Mouse (Mus musculus) heart, embryonic 10.5 days (tissue): ENCODE data around the gene Cyb561a3. TPM values are rescaled to one million over a fixed set of nuclear protein-coding genes. Genes with fewer than 3 reads are reported as not detected.

Source experiments
- DNase-seq: peaks from one replicate; pipeline ENCODE4 v3.0.0-alpha.2; 2017; ENCODE audit warnings: low spot score
- H3K27ac ChIP-seq: fragments of 300-500 bp; sonication (generic); 2 replicates; pipeline ENCODE4 v1.5.1; 2016; ENCODE audit warnings: mild to moderate bottlenecking
- H3K27me3 ChIP-seq: fragments of 300-500 bp; sonication (generic); 2 replicates; pipeline ENCODE4 v1.6.1; 2016; ENCODE audit warnings: mild to moderate bottlenecking; ENCODE audit not compliant: poor library complexity, insufficient read depth, severe bottlenecking
- H3K36me3 ChIP-seq: fragments of 300-500 bp; sonication (generic); 2 replicates; pipeline ENCODE4 v1.6.1; 2016; ENCODE audit warnings: mild to moderate bottlenecking, moderate library complexity
- H3K4me1 ChIP-seq: fragments of 300-500 bp; sonication (generic); 2 replicates; pipeline ENCODE4 v1.6.1; 2016; ENCODE audit warnings: mild to moderate bottlenecking
- H3K4me3 ChIP-seq: fragments of 300-500 bp; sonication (generic); 2 replicates; pipeline ENCODE4 v1.5.1; 2016; ENCODE audit warnings: mild to moderate bottlenecking, moderate library complexity
- H3K9me3 ChIP-seq: fragments of 300-500 bp; sonication (generic); 2 replicates; pipeline ENCODE4 v1.6.1; 2016; ENCODE audit warnings: mild to moderate bottlenecking, moderate library complexity
- WGBS: fragments of 180-500 bp; shearing (Covaris S2); methylation state at CpG from one replicate; pipeline ENCODE4 v1.1.7; 2016; 5-methylcytosine and 5-hydroxymethylcytosine counted together
- polyA plus RNA-seq: library from polyadenylated mRNA; unstranded; fragments of >200 nt; fragmentation: Nextera tagmentation; extraction: Ambion mirVana; gene quantifications from 2 replicates; pipeline ENCODE4 v1.2.1, GENCODE M21; 2016

Gene Cyb561a3
- polyA plus RNA-seq, 1 experiment from 2014 or later = 13.7 TPM

- peak overlapping the region; percentile 45 for H3K4me3 ChIP-seq
- DNase-seq = peak; percentile 93
- H3K4me1 ChIP-seq = peaks cover 35% of the 10 kb centered on the region
- H3K36me3 ChIP-seq = peaks cover 35% of the 10 kb centered on the region
- WGBS = 4% methylated on average over 9 of the region's 9 CpGs
- H3K27me3 ChIP-seq = no peaks in the 10 kb centered on the region
- H3K9me3 ChIP-seq = no peaks in the 10 kb centered on the region
- H3K27ac ChIP-seq = peak overlapping the region; percentile 97
Observed at GRCm38 (mm10) chr19:10602787-10603186, 25.8 kb downstream of the Cyb561a3 start.

GRCm38 (mm10) chr19:10603660-10604523 is 26.9 kb downstream of the Cyb561a3 start:
- no peaks in the 10 kb centered on the region for H3K9me3 ChIP-seq
- H3K36me3 ChIP-seq = peaks cover 41% of the 10 kb centered on the region
- DNase-seq = no peak
- H3K4me3 ChIP-seq = no peak overlapping the region
- 84% methylated on average over 18 of the region's 18 CpGs for WGBS
- no peaks in the 10 kb centered on the region for H3K27me3 ChIP-seq
- peaks cover 35% of the 10 kb centered on the region for H3K4me1 ChIP-seq
- H3K27ac ChIP-seq = peak overlapping the region; percentile 97

GRCm38 (mm10) chr19:10604534-10604933 is 27.6 kb downstream of the Cyb561a3 start:
- peaks cover 35% of the 10 kb centered on the region for H3K4me1 ChIP-seq
- H3K27me3 ChIP-seq = no peaks in the 10 kb centered on the region
- H3K27ac ChIP-seq = peak overlapping the region; percentile 97
- peaks cover 41% of the 10 kb centered on the region for H3K36me3 ChIP-seq
- no peak for DNase-seq
- peak overlapping the region; percentile 93 for H3K4me3 ChIP-seq
- WGBS = 60% methylated on average over 3 of the region's 3 CpGs
- H3K9me3 ChIP-seq = no peaks in the 10 kb centered on the region

GRCm38 (mm10) chr19:10605293-10605900 is 28.4 kb downstream of the Cyb561a3 start, which contains the start of the genes Ddb1 and Tkfc:
Gene Ddb1, plus strand, starts transcription at chr19:10605327.
Gene Tkfc, minus strand, starts transcription at chr19:10605654.
- Histone ChIP-seq H3K27me3 (no peaks in the 10 kb centered on the region), H3K36me3 (peaks cover 41% of the 10 kb centered on the region), H3K27ac (peak within 1 kb of the TSS; percentile 97), H3K9me3 (no peaks in the 10 kb centered on the region), H3K4me3 (peak within 1 kb of the TSS; percentile 93), H3K4me1 (peaks cover 35% of the 10 kb centered on the region)
- WGBS = under 1% methylated on average over 49 of the region's 49 CpGs
- DNase-seq = peak; percentile 99

GRCm38 (mm10) chr19:10605901-10606622 is 29.1 kb downstream of the Cyb561a3 start:
- Histone ChIP-seq H3K27ac (peak overlapping the region; percentile 97), H3K36me3 (peaks cover 45% of the 10 kb centered on the region), H3K27me3 (no peaks in the 10 kb centered on the region), H3K4me1 (peaks cover 35% of the 10 kb centered on the region), H3K9me3 (no peaks in the 10 kb centered on the region), H3K4me3 (peak overlapping the region; percentile 93)
- WGBS = 5% methylated on average over 20 of the region's 20 CpGs
- DNase-seq = no peak

GRCm38 (mm10) chr19:10608573-10609240 is 31.7 kb downstream of the Cyb561a3 start:
- H3K9me3 ChIP-seq = no peaks in the 10 kb centered on the region
- H3K27ac ChIP-seq = no peak overlapping the region
- peaks cover 21% of the 10 kb centered on the region for H3K4me1 ChIP-seq
- no peak for DNase-seq
- WGBS = 90% methylated on average over 5 of the region's 5 CpGs
- peaks cover 72% of the 10 kb centered on the region for H3K36me3 ChIP-seq
- no peak overlapping the region for H3K4me3 ChIP-seq
- H3K27me3 ChIP-seq = no peaks in the 10 kb centered on the region

GRCm38 (mm10) chr19:10634106-10634871 is 57.3 kb downstream of the Cyb561a3 start, which contains the start of gene Vwce:
Gene Vwce, plus strand, starts transcription at chr19:10634213.
- DNase-seq = peak; percentile 88
- H3K9me3 ChIP-seq = no peaks in the 10 kb centered on the region
- peaks cover 27% of the 10 kb centered on the region for H3K36me3 ChIP-seq
- 2% methylated on average over 32 of the region's 32 CpGs for WGBS
- peaks cover 23% of the 10 kb centered on the region for H3K4me1 ChIP-seq
- peak within 1 kb of the TSS; percentile 76 for H3K27ac ChIP-seq
- peak within 1 kb of the TSS; percentile 61 for H3K4me3 ChIP-seq
- peaks cover 15% of the 10 kb centered on the region; the same call in 1 of the 2 replicates for H3K27me3 ChIP-seq

- H3K4me3 ChIP-seq = peak overlapping the region; percentile 61
- H3K27me3 ChIP-seq = peaks cover 15% of the 10 kb centered on the region; the same call in 1 of the 2 replicates
- no peaks in the 10 kb centered on the region for H3K9me3 ChIP-seq
- peak overlapping the region; percentile 76 for H3K27ac ChIP-seq
- WGBS = 3% methylated on average over 21 of the region's 21 CpGs
- H3K4me1 ChIP-seq = peaks cover 23% of the 10 kb centered on the region
- peak; percentile 91 for DNase-seq
- peaks cover 21% of the 10 kb centered on the region for H3K36me3 ChIP-seq
Observed at GRCm38 (mm10) chr19:10634872-10635318, 57.9 kb downstream of the Cyb561a3 start.

GRCm38 (mm10) chr19:10637840-10638239 is 60.9 kb downstream of the Cyb561a3 start:
- 48% methylated on average over 7 of the region's 7 CpGs for WGBS
- Histone ChIP-seq H3K4me3 (no peak overlapping the region), H3K36me3 (no peaks in the 10 kb centered on the region), H3K27ac (no peak overlapping the region), H3K4me1 (peaks cover 31% of the 10 kb centered on the region), H3K27me3 (peaks cover 29% of the 10 kb centered on the region; the same call in 1 of the 2 replicates), H3K9me3 (no peaks in the 10 kb centered on the region)
- no peak for DNase-seq

GRCm38 (mm10) chr19:10640080-10640479 is 63.1 kb downstream of the Cyb561a3 start:
- no peak for DNase-seq
- peaks cover 29% of the 10 kb centered on the region for H3K27me3 ChIP-seq
- H3K4me1 ChIP-seq = peaks cover 17% of the 10 kb centered on the region

GRCm38 (mm10) chr19:10640589-10641378 is 63.8 kb downstream of the Cyb561a3 start:
- Histone ChIP-seq H3K27ac (no peak overlapping the region), H3K36me3 (no peaks in the 10 kb centered on the region), H3K27me3 (peaks cover 22% of the 10 kb centered on the region), H3K4me1 (peaks cover 13% of the 10 kb centered on the region), H3K9me3 (no peaks in the 10 kb centered on the region), H3K4me3 (peak overlapping the region; percentile 15; the same call in 1 of the 2 replicates)
- no peak for DNase-seq
- 50% methylated on average over 13 of the region's 13 CpGs for WGBS

More at GRCm38 (mm10) chr19:10640080-10640479, 63.1 kb downstream of the Cyb561a3 start:
- H3K36me3 ChIP-seq = no peaks in the 10 kb centered on the region
- no peak overlapping the region for H3K27ac ChIP-seq
- no peaks in the 10 kb centered on the region for H3K9me3 ChIP-seq
- 7% methylated on average over 5 of the region's 5 CpGs for WGBS
- H3K4me3 ChIP-seq = peak overlapping the region; percentile 15; the same call in 1 of the 2 replicates
